Mouse (Mus musculus) thymus, adult 2 months (tissue): ENCODE data around the gene Igfbp6. TPM values are rescaled to one million over a fixed set of nuclear protein-coding genes. Genes with fewer than 3 reads are reported as not detected.

Experiments
- DNase-seq: peaks from one replicate; pipeline ENCODE4 v3.0.0; 2021
- H3K27ac ChIP-seq: fragments of 200-500 bp; 2 replicates; pipeline ENCODE4 v1.5.1; 2012; ENCODE audit warnings: low read length, control low read depth; ENCODE audit not compliant: control insufficient read depth, insufficient read depth
- H3K27me3 ChIP-seq: fragments of 200-500 bp; 2 replicates; pipeline ENCODE4 v1.6.1; 2012; ENCODE audit warnings: mild to moderate bottlenecking, low read length, moderate library complexity, mixed read lengths; ENCODE audit not compliant: control insufficient read depth, insufficient read depth
- H3K36me3 ChIP-seq: fragments of 200-500 bp; 2 replicates; pipeline ENCODE4 v1.6.1; 2012; ENCODE audit warnings: mild to moderate bottlenecking, low read length, moderate library complexity; ENCODE audit not compliant: control insufficient read depth, insufficient read depth
- H3K4me1 ChIP-seq: fragments of 200-500 bp; replicated peaks from 2 replicates; pipeline ENCODE4 v1.6.1; 2012; ENCODE audit warnings: low read length; ENCODE audit not compliant: control insufficient read depth, insufficient read depth
- H3K4me3 ChIP-seq: fragments of 200-500 bp; 2 replicates; pipeline ENCODE4 v1.5.1; 2012; ENCODE audit warnings: mild to moderate bottlenecking, low read length, control low read depth, moderate library complexity; ENCODE audit not compliant: control insufficient read depth, insufficient read depth
- CTCF ChIP-seq: fragments of 200-500 bp; IDR thresholded peaks from 2 replicates; pipeline ENCODE4 v1.5.1; 2012; ENCODE audit warnings: mild to moderate bottlenecking, control low read depth, low read length, moderate library complexity, borderline replicate concordance; ENCODE audit not compliant: control insufficient read depth, poor library complexity, insufficient read depth; ENCODE audit errors: extremely low read depth
- POLR2A ChIP-seq: fragments of 200-500 bp; IDR thresholded peaks from 2 replicates; pipeline ENCODE4 v1.6.1; 2012; ENCODE audit warnings: mild to moderate bottlenecking, low read length, control low read depth, moderate library complexity; ENCODE audit not compliant: control insufficient read depth, poor library complexity, insufficient read depth; ENCODE audit errors: extremely low read depth
- WGBS: fragments of 180-500 bp; shearing (Covaris S2); methylation state at CpG from one replicate; pipeline ENCODE4 v1.1.7; 2018; 5-methylcytosine and 5-hydroxymethylcytosine counted together
- polyA plus RNA-seq: library from polyadenylated mRNA; depleted of rRNA; stranded (reverse); fragments of >200 nt; gene quantifications from 2 replicates; pipeline ENCODE4 v1.2.3, GENCODE M21; 2012; rRNA removed

The Igfbp6 gene
- 17.8 and 30.2 TPM in 2 replicates for polyA plus RNA-seq

GRCm38 (mm10) chr15:102144274-102144711, at the start of gene Igfbp6:
TSS of gene Igfbp6 (plus strand) at chr15:102144362.
- 62% methylated on average over 22 of the region's 22 CpGs for WGBS
- no peak within 1 kb of the TSS for H3K27ac ChIP-seq
- DNase-seq, result no peak

GRCm38 (mm10) chr15:102094988-102095387, 49.2 kb upstream of the Igfbp6 start:
- Histone ChIP-seq H3K36me3 (peaks cover 68% of the 10 kb centered on the region), H3K4me1 (peaks cover 3% of the 10 kb centered on the region), H3K4me3 (no peak overlapping the region), H3K27ac (no peak overlapping the region), H3K27me3 (no peaks in the 10 kb centered on the region)
- 97% methylated on average over 16 of the region's 16 CpGs for WGBS
- no peak for DNase-seq
- no peak for TF ChIP-seq POLR2A
- no peak for TF ChIP-seq CTCF

More at GRCm38 (mm10) chr15:102144274-102144711, at the start of gene Igfbp6:
- Histone ChIP-seq H3K27me3 (no peaks in the 10 kb centered on the region; the same call in 1 of the 2 replicates), H3K36me3 (no peaks in the 10 kb centered on the region), H3K4me1 (peaks cover 5% of the 10 kb centered on the region), H3K4me3 (no peak within 1 kb of the TSS)
- TF ChIP-seq POLR2A, result no peak
- no peak for TF ChIP-seq CTCF

- H3K27me3 ChIP-seq, result no peaks in the 10 kb centered on the region
- no peak overlapping the region for H3K27ac ChIP-seq
- peaks cover 9% of the 10 kb centered on the region for H3K4me1 ChIP-seq
- no peak for TF ChIP-seq POLR2A
- 84% methylated on average over 8 of the region's 8 CpGs for WGBS
- H3K36me3 ChIP-seq, result peaks cover 45% of the 10 kb centered on the region
- H3K4me3 ChIP-seq, result no peak overlapping the region
- no peak for DNase-seq
Measured at GRCm38 (mm10) chr15:102097147-102097915, 46.8 kb upstream of the Igfbp6 start.

GRCm38 (mm10) chr15:102097991-102098555, 46.1 kb upstream of the Igfbp6 start:
- Histone ChIP-seq H3K27me3 (no peaks in the 10 kb centered on the region), H3K36me3 (peaks cover 37% of the 10 kb centered on the region), H3K27ac (no peak overlapping the region), H3K4me3 (no peak overlapping the region), H3K4me1 (peaks cover 9% of the 10 kb centered on the region)
- TF ChIP-seq POLR2A (no peak), CTCF (no peak)
- no peak for DNase-seq
- 73% methylated on average over 5 of the region's 5 CpGs for WGBS

- Histone ChIP-seq H3K4me1 (peaks cover 9% of the 10 kb centered on the region), H3K4me3 (no peak overlapping the region), H3K36me3 (peaks cover 26% of the 10 kb centered on the region), H3K27ac (no peak overlapping the region), H3K27me3 (no peaks in the 10 kb centered on the region)
- DNase-seq, result no peak
- TF ChIP-seq POLR2A (no peak), CTCF (no peak)
- WGBS, result 76% methylated on average over 5 of the region's 5 CpGs
Measured at GRCm38 (mm10) chr15:102099260-102099659, 44.9 kb upstream of the Igfbp6 start.

GRCm38 (mm10) chr15:102099771-102100160, 44.4 kb upstream of the Igfbp6 start:
- TF ChIP-seq POLR2A (no peak), CTCF (no peak)
- H3K4me3 ChIP-seq, result peak overlapping the region; percentile 53
- WGBS, result 38% methylated on average over 8 of the region's 8 CpGs

More at GRCm38 (mm10) chr15:102099771-102100160, 44.4 kb upstream of the Igfbp6 start:
- Histone ChIP-seq H3K27ac (no peak overlapping the region), H3K36me3 (peaks cover 21% of the 10 kb centered on the region), H3K27me3 (no peaks in the 10 kb centered on the region), H3K4me1 (peaks cover 9% of the 10 kb centered on the region)
- DNase-seq, result no peak
